In the genomic region with DNA sequence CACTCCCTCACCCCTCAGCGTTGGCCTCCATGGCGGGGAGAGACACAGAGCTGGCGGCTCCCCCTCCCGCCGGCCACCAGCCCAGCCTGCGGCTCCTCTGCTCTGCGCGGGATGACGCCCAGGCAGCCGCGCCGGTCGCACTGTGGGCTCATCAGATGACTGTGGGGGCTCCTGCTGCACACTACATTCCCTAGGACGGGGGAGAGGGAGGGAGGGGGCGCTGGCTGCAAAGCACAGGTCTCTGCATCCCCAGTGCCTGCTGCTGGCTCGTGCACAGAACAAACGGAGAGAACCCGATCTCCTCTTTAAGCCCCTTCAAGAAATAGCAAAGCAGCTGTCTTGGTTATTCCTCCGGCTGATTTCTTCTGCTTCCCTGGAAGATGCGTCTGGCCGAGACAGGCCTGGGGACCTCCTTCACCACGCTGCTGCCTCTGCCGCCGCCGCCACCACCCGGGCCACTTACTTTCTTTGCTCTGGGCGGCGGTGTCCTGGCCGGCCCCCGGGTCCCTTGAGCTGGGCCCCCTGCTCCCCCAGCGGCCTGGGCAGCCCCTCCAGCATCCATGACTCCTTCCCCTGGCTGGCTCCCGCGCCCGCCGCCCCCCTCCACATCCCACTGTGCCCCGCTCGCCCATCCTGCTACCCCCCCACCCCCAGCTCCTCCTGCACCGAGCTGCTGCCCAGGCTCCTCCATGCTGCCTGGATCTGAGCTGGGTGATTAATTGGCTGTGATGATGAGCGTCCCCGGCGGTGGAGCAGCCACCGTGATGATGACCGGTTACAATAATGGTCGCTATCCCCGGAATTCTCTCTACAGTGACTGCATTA, we compare ENCODE assay signal across 8 mouse cellular contexts.
DNase-seq lines count a peak whose midpoint lies in the region; ATAC-seq lines count a peak whose summit lies in the region.

No protein-coding gene starts in this region.

- WGBS in midbrain, embryonic 11.5 days, result under 1% methylated on average over 40 of the region's 45 CpGs

- H3K9ac ChIP-seq in midbrain, embryonic 11.5 days (ENCODE audit: low read length), result peak overlapping the region; percentile 83

- no peaks in the 10 kb centered on the region for H3K27me3 ChIP-seq in midbrain, embryonic 11.5 days (ENCODE audit: control insufficient read depth, insufficient read depth, low read length)

- H3K4me2 ChIP-seq in midbrain, embryonic 11.5 days, result peak overlapping the region; percentile 85

- peak; percentile 90 for ATAC-seq in midbrain, embryonic 11.5 days (ENCODE audit: low FRiP score)
- ATAC-seq in activated CD4-positive, CD25-positive, alpha-beta regulatory T cell, adult 4 months, result no peak

- no peaks in the 10 kb centered on the region for H3K9me3 ChIP-seq in midbrain, embryonic 11.5 days (ENCODE audit: control insufficient read depth, low read length)

- H3K4me1 ChIP-seq in midbrain, embryonic 11.5 days (ENCODE audit: control insufficient read depth, insufficient read depth, low read length), result peaks cover 17% of the 10 kb centered on the region

- H3K27ac ChIP-seq in midbrain, embryonic 11.5 days (ENCODE audit: low read depth, low read length), result peak overlapping the region; percentile 87

- H3K36me3 ChIP-seq in midbrain, embryonic 11.5 days (ENCODE audit: control insufficient read depth, insufficient read depth, low read length), result no peaks in the 10 kb centered on the region

- peak overlapping the region; percentile 45 for H3K4me3 ChIP-seq in midbrain, embryonic 11.5 days (ENCODE audit: low read depth, low read length)

- DNase-seq in cerebellum, postnatal 36 days, result peak; percentile 44 to 46
- no peak for DNase-seq in cerebellum, adult 11 months
- peak; percentile 84 for DNase-seq in brain, adult 2 months (ENCODE audit: low read depth, low spot score)
- peak; percentile 58 to 59 for DNase-seq in frontal cortex, postnatal 10 days (ENCODE audit: low spot score in 2 of 2)
- peak; percentile 61 to 62 for DNase-seq in layer of hippocampus, postnatal 14 days (ENCODE audit: low spot score in 2 of 2)
- peak; percentile 96 for DNase-seq in midbrain, embryonic 11.5 days (ENCODE audit: low spot score, missing footprints)
- DNase-seq in telencephalon, adult 2 months (ENCODE audit: low read depth, low spot score), result peak; percentile 60
